Mouse (Mus musculus): Measurements from ENCODE around the gene Fmnl3.

- TF ChIP-seq CTCF (conservative IDR thresholded peaks at IDR 0.05; ENCODE audit: low read length) = no peak
- no peak for TF ChIP-seq NANOG (IDR thresholded peaks at IDR 0.05; ENCODE audit: borderline replicate concordance, low read length)
- TF ChIP-seq POU5F1 (IDR thresholded peaks at IDR 0.05; ENCODE audit: borderline replicate concordance, low read length) = no peak
Measured at GRCm38 (mm10) chr15:99342194-99342981, 27.9 kb downstream of the Fmnl3 start.
